Mouse (Mus musculus) hindbrain, postnatal 0 days (tissue): Measurements from ENCODE around the gene Raver2. TPM values are rescaled to one million over a fixed set of nuclear protein-coding genes. Genes with fewer than 3 reads are reported as not detected.

Source experiments
- ATAC-seq: fragments of 200-750 bp; cut with Nextera tagmentation; 2 replicates; pipeline ENCODE4 v1.8.0; 2017; ENCODE audit warnings: mild to moderate bottlenecking, moderate TSS enrichment, moderate library complexity
- DNase-seq: peaks from one replicate; pipeline ENCODE4 v3.0.0-alpha.2; 2015; ENCODE audit warnings: low spot score
- H3K27ac ChIP-seq: fragments of 300-500 bp; sonication (generic); 2 replicates; pipeline ENCODE4 v1.5.1; 2014; ENCODE audit warnings: mild to moderate bottlenecking
- H3K27me3 ChIP-seq: fragments of 300-500 bp; sonication (generic); 2 replicates; pipeline ENCODE4 v1.6.1; 2014; ENCODE audit warnings: low read length, mixed read lengths; ENCODE audit not compliant: insufficient read depth
- H3K36me3 ChIP-seq: fragments of 300-500 bp; sonication (generic); 2 replicates; pipeline ENCODE4 v1.6.1; 2014; ENCODE audit warnings: low read length, mixed read lengths; ENCODE audit not compliant: insufficient read depth
- H3K4me1 ChIP-seq: fragments of 300-500 bp; sonication (generic); 2 replicates; pipeline ENCODE4 v1.6.1; 2014; ENCODE audit warnings: antibody characterized with exemption, low read length, mixed read lengths; ENCODE audit not compliant: insufficient read depth
- H3K4me2 ChIP-seq: fragments of 300-500 bp; sonication (generic); 2 replicates; pipeline ENCODE4 v1.6.1; 2014; ENCODE audit warnings: low read depth, mild to moderate bottlenecking, low read length, moderate library complexity, mixed read lengths
- H3K4me3 ChIP-seq: fragments of 300-500 bp; sonication (generic); 2 replicates; pipeline ENCODE4 v1.5.1; 2014; ENCODE audit warnings: low read length
- H3K9ac ChIP-seq: fragments of 300-500 bp; sonication (generic); replicated peaks from 2 replicates; pipeline ENCODE4 v1.6.1; 2014; ENCODE audit warnings: mild to moderate bottlenecking, low read length, moderate library complexity, mixed read lengths
- H3K9me3 ChIP-seq: fragments of 300-500 bp; sonication (generic); 2 replicates; pipeline ENCODE4 v1.6.1; 2016; ENCODE audit warnings: low read length, mixed read lengths
- CTCF ChIP-seq: IDR thresholded peaks from 2 replicates; pipeline ENCODE4 v1.5.1; 2016; ENCODE audit warnings: antibody characterized with exemption, control low read depth, low read depth
- WGBS: fragments of 180-500 bp; shearing (Covaris S2); extraction: QIAGEN DNeasy Blood & Tissue Kit; methylation state at CpG from one replicate; pipeline ENCODE4 v1.1.7; 2014; 5-methylcytosine and 5-hydroxymethylcytosine counted together
- polyA plus RNA-seq: library from polyadenylated mRNA; unstranded; fragments of >200 nt; fragmentation: Nextera tagmentation; extraction: Ambion mirVana; gene quantifications from 2 replicates; pipeline ENCODE4 v1.2.1, GENCODE M21; 2015
- total RNA-seq: library from RNA; depleted of rRNA; stranded (reverse); fragments of >200 nt; gene quantifications from 2 replicates; pipeline ENCODE4 v1.2.3, GENCODE M21; 2014

Gene Raver2
- total and polyA plus RNA-seq, 2 experiments from 2014 or later, result 6.6 to 20.2 TPM

GRCm38 (mm10) chr4:101037156-101037555, 31.6 kb upstream of the Raver2 start:
- DNase-seq, result no peak

DNA sequence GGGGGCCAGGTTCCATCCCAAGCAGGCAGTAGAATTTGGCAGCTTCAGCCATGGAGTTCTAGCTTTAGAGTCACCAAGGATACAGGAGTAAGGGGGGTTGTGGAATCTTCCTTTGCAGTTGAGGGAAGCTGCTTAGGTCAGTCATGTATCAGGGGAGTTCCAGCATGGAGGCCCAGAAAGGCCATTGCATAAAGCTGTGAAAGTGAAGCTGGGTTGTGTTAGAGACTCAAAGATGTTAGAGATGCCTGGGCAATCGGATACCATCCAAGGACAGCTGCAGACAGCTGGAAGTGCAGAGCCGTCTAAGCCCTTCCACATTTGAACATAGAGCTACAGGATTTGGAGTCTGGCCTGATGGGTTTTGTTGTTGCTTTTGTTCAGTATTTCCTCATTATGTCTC, 25.1 kb upstream of the Raver2 start:
- no peaks in the 10 kb centered on the region for H3K36me3 ChIP-seq
- H3K9me3 ChIP-seq, result no peaks in the 10 kb centered on the region
- H3K9ac ChIP-seq, result no peak overlapping the region
- no peak for TF ChIP-seq CTCF
- H3K27me3 ChIP-seq, result no peaks in the 10 kb centered on the region
- no peak for ATAC-seq
- no peak overlapping the region for H3K4me3 ChIP-seq
- H3K27ac ChIP-seq, result no peak overlapping the region
- no peaks in the 10 kb centered on the region for H3K4me1 ChIP-seq
- no peak for DNase-seq
- whole genome bisulfite sequencing, result 85% methylated on average over 2 of the region's 2 CpGs
- H3K4me2 ChIP-seq, result no peak overlapping the region

More at GRCm38 (mm10) chr4:101037156-101037555, 31.6 kb upstream of the Raver2 start:
- Histone ChIP-seq H3K4me3 (no peak overlapping the region), H3K36me3 (no peaks in the 10 kb centered on the region), H3K9me3 (no peaks in the 10 kb centered on the region), H3K27ac (no peak overlapping the region), H3K27me3 (no peaks in the 10 kb centered on the region), H3K4me2 (no peak overlapping the region), H3K4me1 (no peaks in the 10 kb centered on the region), H3K9ac (no peak overlapping the region)
- 49% methylated on average over 7 of the region's 7 CpGs for WGBS
- TF ChIP-seq CTCF, result no peak
- no peak for ATAC-seq

DNA sequence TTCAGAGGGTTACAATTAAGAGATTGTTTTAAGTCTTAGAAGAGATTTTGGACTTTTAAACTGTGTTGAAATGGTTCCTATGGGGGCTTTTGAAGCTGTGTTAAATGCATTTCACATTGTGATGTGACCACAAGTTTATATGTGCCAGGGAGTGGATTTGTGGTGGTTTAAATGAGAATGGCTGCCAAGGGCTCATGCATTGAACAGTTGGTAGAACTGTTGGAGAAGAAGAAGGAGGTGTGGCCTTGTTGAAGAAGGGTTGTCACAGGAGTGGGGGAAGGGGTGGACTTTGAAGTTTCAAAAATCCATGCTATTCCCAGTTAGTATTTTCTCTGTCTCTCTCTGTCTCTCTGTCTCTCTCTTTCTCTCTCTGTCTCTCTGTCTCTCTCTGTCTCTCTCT, 24.6 kb upstream of the Raver2 start:
- no peaks in the 10 kb centered on the region for H3K36me3 ChIP-seq
- H3K4me1 ChIP-seq, result no peaks in the 10 kb centered on the region
- ATAC-seq, result no peak
- no peak overlapping the region for H3K27ac ChIP-seq
- H3K27me3 ChIP-seq, result no peaks in the 10 kb centered on the region
- H3K9me3 ChIP-seq, result no peaks in the 10 kb centered on the region
- no peak for DNase-seq
- no peak overlapping the region for H3K4me3 ChIP-seq
- H3K4me2 ChIP-seq, result no peak overlapping the region
- no peak overlapping the region for H3K9ac ChIP-seq
- no peak for TF ChIP-seq CTCF

DNA sequence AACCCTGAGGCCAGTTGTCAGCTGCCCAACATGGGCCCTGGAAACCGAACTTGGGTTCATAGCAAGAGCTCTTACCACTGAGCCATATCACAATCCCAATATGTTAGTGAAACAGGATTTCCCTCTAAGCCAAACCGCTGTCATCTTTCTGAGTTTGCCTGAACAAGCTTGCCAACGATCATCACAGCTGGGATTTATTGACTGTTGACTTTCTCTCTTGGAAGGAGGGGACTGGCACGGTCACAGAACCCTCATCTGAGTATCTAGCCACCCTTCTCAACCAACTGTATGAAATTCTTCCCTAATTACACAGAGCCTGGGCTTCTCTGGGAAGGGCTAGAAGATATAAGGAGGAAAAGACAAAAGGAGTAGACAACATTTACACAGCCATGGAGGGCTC, 22.2 kb upstream of the Raver2 start:
- H3K4me2 ChIP-seq, result no peak overlapping the region
- no peak for ATAC-seq
- H3K4me3 ChIP-seq, result no peak overlapping the region
- H3K9ac ChIP-seq, result no peak overlapping the region
- DNase-seq, result no peak
- TF ChIP-seq CTCF, result no peak
- H3K9me3 ChIP-seq, result no peaks in the 10 kb centered on the region
- H3K27me3 ChIP-seq, result no peaks in the 10 kb centered on the region
- H3K4me1 ChIP-seq, result no peaks in the 10 kb centered on the region
- WGBS, result 76% methylated on average over 4 of the region's 4 CpGs
- H3K27ac ChIP-seq, result no peak overlapping the region
- H3K36me3 ChIP-seq, result no peaks in the 10 kb centered on the region

DNA sequence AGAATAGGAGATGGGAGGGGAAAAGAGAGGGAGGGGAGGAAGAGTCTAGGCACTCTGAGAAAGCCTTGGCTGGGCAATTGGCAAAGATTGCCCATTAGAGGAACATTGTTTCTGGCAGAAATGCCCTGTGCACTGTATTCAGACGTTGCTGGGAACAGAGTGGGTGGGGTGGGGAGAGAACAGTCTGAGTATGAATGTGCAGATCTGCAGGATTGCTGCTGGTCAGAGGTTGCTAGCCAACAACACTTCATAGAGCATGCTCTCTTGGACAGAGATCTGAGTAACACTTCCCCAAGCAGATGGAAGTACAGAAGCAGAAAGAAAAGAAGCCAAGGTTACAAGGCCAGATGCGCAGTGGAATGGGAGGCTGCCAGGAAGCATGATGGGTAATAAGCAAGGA, 6.6 kb upstream of the Raver2 start:
- ATAC-seq (peak; percentile 55; the same call in 1 of the 2 replicates), DNase-seq (peak; percentile 29)
- Histone ChIP-seq H3K9ac (no peak overlapping the region), H3K9me3 (no peaks in the 10 kb centered on the region; the same call in 1 of the 2 replicates), H3K27ac (no peak overlapping the region), H3K27me3 (no peaks in the 10 kb centered on the region), H3K4me2 (no peak overlapping the region), H3K4me3 (no peak overlapping the region), H3K36me3 (no peaks in the 10 kb centered on the region), H3K4me1 (no peaks in the 10 kb centered on the region)
- 45% methylated on average over 2 of the region's 2 CpGs for WGBS
- no peak for TF ChIP-seq CTCF

DNA sequence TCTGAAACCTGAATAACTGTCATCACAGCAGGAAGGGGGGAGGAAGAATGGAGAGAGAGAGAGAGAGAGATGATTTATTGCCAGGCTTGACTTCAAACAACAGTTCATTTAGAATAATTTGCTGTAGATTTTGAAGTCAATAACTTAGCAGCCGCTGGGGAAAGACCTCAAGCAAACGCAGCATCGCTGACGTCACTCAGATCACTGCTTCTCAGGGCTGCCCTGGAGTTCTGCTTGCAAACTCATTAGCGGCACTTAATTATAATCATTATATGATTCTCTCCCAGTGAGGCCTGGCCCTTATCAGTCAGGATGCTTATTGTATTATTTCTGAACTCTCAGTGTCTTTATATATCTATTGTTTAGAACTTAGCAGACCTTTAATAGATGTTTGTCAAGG, 2.4 kb upstream of the Raver2 start:
- WGBS, result 52% methylated on average over 5 of the region's 5 CpGs
- no peaks in the 10 kb centered on the region; the same call in 1 of the 2 replicates for H3K9me3 ChIP-seq
- H3K4me2 ChIP-seq, result no peak overlapping the region
- ATAC-seq (no peak), DNase-seq (peak; percentile 33)
- TF ChIP-seq CTCF, result no peak
- H3K27me3 ChIP-seq, result no peaks in the 10 kb centered on the region
- no peak overlapping the region for H3K27ac ChIP-seq
- no peaks in the 10 kb centered on the region for H3K36me3 ChIP-seq
- H3K4me3 ChIP-seq, result no peak overlapping the region
- no peaks in the 10 kb centered on the region for H3K4me1 ChIP-seq
- H3K9ac ChIP-seq, result no peak overlapping the region

DNA sequence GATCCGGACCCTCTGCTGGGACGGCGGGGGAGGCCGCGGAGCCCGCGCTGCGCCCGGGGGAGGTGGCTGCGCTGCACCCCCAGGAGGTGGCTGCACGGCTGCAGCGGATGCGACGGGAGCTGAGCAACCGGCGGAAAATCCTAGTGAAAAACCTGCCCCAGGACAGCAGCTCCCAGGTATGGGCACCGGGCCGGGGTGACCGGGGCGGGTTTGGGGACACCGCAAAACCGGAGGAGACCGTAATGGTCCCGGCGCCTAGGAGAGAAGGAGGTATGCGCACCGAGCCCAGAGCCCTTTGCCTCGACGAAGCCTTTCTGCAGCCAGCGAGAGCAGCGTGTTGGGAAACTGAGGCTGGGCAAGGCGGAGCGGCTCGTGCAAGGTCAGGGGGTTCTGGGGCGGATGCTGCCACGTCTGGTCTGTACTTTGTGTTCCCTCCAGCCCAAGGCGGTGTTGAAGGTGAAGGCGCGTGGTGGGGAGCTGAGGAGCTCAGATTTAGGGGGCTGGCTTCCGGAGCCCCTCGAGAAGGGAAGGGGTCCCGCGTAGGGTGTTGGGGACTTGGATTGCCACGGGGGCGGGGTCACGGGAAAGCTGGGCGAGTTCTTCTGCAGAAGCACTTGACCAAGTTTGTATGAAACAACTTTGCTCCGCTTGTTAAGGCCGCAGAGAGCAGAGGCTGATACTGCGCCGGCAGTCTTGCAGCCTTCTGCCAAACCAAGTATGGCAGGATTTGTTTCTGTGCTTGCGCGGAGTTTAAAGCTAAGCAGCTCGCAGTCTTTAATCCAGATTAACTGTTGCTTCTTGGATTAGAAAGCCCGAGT, 580 bp downstream of the Raver2 start:
- 1% methylated on average over 54 of the region's 55 CpGs for WGBS
- TF ChIP-seq CTCF, result no peak
- peak overlapping the region; percentile 54; the same call in 1 of the 2 replicates for H3K27ac ChIP-seq
- no peaks in the 10 kb centered on the region for H3K36me3 ChIP-seq
- no peaks in the 10 kb centered on the region for H3K4me1 ChIP-seq
- H3K9me3 ChIP-seq, result no peaks in the 10 kb centered on the region
- H3K9ac ChIP-seq, result peak overlapping the region; percentile 75
- H3K4me2 ChIP-seq, result peak overlapping the region; percentile 93
- peak; percentile 54 for DNase-seq
- peak; percentile 65 for ATAC-seq
- peak overlapping the region; percentile 86 for H3K4me3 ChIP-seq
- H3K27me3 ChIP-seq, result no peaks in the 10 kb centered on the region
